Mouse (Mus musculus): ENCODE results near the gene Zfp142.
A peak's percentile ranks its signal among the peaks of the same experiment; 100 is the strongest.

The Zfp142 gene

DNA sequence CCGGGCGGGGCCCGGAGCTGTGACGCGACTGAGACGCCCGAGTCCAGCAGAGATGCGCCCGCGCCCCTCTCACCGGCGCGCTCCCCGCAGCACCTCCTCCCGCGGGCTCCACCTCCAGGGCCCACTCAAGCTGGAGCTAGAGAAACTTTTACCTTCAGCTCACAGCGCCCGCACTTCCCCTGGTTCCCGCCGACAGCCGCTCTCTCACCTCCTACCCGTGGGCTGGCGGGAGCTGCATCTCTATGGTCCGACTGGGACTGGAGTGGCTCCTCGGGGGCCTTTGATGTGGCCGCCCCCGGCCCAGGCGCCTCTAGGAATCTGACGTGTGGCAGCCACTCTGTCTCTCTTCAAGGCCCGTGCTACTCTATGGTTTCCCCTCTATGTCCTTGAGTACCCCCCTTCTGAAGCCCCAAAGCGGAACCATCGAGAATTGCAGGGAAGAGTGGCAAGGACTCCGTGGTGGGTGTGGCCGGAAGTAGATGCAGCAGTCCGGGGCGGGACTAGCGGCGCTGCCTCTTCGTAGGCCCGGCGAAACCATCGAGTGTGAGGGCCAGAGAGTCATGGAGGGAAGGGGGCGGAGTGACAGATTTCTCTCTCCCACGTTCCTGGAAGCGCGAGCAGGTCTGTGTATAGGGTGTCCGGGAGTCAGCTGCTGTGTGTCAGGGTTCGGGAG, at the start of gene Zfp142, which contains the start of gene Bcs1l:
Gene Zfp142 (minus strand): TSS at position 474 of the 673 bp plus-strand sequence.
Gene Bcs1l (plus strand): TSS at position 517 of the 673 bp plus-strand sequence.
- DNase-seq = peak; percentile 98

DNA sequence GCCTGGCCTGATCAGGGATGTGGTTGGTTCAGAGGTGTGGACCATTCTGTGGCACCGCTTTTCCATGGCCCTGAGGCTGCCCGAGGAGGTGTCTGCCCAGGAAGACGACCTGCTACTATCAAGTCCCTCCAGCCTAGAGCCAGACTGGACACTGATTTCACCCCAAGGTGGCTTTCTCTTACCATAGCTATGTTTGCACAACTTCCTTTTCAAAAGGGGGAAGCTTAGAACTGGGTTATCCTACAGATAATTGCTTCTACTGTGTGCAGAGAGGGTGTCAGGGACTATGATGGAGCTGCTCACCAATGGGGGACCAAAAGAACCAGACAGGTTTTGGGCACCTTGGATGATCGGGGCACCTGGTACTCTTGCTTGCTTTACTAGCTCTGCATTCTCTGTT, 44.7 kb upstream of the Zfp142 start:
- no peak for DNase-seq

DNA sequence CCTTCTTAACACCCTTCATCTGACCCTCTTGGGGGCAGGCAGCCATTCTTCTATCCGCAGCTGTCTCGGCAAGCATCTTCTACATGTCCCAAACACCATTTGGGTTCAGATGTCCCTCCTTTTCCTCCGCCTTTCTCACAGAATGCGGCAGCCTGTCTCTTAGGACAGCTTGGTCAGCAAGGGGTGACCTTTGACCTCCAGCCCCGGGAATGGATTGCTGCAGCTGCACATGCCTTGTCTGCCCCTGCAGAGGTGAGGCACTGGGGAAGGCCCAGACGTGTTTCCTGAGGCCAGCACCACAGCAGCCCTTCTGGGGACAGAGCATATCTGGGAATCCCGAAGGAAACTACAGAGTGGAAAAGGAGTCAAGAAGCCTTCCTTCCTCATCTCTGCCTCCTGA, 40.0 kb upstream of the Zfp142 start:
- no peak for DNase-seq

DNA sequence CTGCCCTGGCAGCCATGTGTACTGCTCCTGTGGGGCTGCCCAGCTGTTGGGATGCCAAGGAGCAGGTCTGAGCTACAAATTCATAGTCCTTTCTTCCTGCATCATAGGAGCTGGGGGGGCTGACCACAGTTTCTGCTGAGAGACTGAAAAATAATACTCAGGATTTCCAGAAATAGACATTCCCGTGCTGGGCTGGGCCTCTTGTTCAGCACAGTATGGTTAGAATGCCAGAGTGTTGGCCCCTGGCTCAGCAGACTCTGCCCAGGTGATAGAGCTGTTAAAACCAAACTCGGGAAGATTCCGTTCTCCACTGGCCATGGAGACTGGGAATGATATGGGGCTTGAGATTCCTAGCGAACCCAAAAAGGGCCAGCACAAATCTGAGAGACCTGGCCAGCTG, 38.0 kb upstream of the Zfp142 start:
- DNase-seq = no peak

DNA sequence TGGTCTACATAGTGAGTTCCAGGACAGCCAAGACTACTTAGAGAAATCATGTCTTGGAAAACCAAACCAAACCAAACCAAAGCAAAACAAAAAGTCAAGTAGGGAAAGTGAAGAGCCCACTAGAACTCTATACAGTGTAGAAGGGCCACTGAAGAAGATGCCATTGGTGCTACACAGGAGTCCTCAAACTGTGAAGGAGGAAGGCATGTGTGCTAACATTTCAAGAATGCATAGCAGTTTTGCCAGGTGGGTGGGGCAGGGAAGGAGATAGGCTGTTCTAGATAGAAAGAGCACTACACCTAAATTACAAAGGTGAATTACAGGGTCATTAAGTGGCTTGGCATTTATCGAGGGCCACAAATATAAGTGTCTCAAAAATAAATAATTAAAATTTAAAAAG, 36.1 kb upstream of the Zfp142 start:
- no peak for DNase-seq

DNA sequence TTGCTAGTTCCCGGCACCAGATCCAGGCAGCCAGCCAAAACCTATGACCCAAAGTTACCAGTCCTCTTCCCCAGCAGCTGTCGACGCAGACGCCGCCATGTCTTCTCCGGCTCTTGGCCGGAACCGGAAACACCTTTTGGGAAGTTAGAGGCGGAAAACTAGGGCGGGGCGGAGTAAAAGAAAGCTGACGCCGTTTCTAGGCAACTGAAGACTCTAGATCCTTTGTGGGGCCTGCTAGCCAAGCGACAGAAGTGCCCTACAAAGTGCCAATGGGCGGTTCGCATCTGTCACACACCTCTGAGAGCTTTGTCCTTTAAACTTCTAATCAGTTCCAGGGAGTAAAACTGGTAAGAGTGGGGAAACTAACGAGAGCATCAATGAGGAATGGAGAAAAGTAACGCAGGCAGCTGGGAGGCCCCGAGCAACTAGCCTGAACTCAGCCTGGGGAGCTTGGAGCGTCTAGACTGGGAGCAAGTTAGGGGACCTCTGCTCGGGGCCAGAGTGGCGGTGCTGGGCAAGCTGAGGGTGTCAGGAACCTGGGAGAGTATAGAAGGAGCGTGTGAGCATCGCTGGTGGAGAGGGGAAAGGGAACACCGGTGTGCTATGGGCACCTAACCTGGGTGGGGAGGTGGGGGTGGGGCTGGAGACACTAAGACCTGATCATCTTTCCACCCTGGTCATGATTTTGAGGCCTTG, 13.4 kb upstream of the Zfp142 start, which contains the start of the genes Rnf25 and Stk36:
Gene Rnf25 (minus strand): TSS at position 131 of the 696 bp plus-strand sequence.
Gene Stk36 (plus strand): TSS at position 179 of the 696 bp plus-strand sequence.
- peak; percentile 87 for DNase-seq

DNA sequence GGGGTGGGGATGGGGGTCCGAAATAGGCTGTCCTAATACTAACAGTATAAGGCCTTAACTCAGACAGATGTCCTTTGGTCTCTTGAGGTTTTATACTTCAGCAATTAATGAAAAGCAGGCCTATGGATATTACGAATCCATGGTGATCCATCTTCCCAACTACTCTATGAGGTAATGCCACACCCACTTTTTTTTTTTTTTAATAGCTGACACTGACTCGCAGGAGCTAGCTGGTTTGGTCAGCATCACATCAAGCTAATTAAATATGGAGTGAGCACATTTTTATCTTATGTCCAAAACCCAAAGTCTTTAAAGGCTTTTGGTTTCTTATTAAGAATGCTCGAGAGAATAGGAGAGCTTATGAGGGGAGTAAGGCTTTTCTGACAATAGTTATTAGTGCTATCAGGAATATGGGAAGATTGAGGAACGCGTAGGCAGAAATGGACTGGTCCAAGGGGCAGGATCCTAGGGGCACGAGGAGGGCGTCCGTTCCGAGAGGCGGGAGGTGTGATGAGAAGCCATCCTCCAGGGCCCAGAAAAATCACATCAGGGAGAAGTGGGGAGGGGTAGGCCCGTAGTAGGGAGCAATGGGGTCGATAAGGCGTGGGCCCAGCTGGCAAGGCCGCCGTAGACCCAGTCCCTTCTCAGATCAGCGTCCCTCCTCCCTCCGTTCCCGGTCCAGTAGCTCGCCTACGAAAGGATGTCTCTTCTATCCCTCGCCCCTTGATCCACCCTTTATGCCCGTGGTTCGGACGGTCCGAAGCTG, 12.6 kb upstream of the Zfp142 start:
- DNase-seq = no peak

DNA sequence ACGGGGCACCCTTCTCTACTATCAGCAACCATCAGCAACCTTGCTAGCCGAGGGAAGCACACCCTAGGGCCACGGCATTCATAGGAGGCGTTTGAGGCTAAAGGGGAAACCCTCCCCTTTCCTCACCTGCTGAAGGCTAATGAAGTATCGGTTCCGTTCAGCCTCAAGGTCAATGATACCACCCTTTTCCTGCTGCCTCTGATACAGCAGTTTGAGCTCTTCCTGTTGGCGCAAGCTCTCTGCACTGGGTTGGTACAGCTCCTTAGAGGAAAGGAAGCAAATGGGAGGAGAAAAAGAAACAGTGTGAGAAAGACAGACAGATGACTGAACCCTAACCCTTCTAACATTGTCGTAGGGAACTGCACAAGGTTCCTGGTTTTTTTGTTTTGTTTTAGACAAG, 6.4 kb upstream of the Zfp142 start:
- no peak for DNase-seq

DNA sequence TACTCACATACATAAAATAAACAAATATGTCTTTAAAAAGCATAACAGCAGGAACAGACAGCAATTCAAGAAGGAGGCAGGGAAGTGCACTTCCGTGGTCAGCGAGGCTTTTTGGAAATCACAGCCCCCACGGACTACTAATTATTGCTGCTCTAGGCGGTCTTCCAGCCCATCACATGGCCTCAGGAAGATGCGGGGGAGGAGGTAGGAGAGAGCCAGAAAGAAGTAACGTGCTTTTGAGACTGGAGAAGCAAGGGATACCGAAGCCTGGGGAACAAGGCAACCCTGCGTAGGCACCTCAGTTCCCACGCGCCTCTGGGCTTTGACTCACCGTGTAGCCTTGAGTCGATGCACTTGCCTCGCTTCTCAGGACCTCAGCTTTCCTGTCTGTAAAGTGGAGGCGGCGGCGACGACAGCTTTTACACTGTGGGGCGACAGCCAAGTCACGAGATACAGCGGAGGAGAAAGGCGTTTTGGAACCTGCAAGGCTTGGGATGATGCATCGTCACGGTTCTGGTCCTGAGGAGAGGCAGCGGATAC, 743 bp downstream of the Zfp142 start:
- DNase-seq = peak; percentile 84

DNA sequence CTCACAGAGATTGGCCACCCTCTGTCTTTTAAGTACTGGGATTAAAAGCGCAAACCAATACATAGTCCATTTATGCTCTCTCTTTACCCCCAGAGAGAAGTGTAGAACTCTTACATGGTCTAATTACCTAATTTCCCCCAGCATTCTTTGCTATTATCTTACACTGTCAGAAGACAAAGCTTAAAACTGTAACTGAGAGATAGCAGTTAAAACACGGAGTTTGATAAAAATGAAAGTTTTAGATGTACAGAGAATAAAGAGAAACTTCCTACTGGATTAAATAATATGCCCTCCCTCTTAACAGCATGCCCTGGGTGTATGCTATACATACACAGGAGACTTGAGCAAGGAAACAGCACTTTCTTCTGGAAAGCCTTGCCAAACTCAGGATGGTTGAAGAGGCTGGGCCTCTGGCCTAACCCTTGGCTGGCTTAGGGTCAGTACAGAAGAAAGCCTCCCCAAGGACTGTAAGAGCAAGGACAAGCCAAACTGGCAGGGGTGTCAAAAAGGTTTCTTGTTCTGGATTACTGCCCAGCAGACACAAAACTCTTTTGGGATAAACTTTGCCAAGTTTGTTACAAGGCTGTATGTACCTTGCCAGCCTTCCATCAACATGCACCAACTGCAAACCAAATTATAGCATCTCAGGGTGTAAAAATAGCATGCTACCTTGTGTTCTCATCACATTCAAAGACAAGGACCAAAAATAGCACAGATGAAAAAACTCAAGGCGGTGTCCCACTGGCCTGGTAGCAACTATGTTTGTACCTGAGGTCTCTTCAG, 3.2 kb downstream of the Zfp142 start:
- no peak for DNase-seq

DNA sequence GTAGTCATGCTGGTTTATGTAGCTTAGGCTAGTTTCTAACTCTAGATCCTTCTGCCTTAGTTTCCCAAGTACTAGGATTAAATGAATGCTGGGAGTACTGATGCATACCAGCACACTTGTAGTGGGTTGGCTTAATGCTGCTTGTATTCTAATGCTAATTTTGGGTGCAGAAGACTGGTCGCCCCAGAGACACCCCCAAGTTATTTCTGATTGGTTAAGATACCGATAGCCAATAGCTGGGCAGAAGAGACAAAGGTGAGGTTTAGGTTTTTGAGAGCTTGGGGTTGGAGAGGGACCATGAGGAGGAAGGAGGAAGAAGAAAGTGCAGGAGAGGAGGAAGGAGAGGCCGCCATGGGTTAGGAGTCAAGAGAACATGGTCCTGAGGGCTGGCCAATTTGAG, 5.4 kb downstream of the Zfp142 start:
- no peak for DNase-seq

DNA sequence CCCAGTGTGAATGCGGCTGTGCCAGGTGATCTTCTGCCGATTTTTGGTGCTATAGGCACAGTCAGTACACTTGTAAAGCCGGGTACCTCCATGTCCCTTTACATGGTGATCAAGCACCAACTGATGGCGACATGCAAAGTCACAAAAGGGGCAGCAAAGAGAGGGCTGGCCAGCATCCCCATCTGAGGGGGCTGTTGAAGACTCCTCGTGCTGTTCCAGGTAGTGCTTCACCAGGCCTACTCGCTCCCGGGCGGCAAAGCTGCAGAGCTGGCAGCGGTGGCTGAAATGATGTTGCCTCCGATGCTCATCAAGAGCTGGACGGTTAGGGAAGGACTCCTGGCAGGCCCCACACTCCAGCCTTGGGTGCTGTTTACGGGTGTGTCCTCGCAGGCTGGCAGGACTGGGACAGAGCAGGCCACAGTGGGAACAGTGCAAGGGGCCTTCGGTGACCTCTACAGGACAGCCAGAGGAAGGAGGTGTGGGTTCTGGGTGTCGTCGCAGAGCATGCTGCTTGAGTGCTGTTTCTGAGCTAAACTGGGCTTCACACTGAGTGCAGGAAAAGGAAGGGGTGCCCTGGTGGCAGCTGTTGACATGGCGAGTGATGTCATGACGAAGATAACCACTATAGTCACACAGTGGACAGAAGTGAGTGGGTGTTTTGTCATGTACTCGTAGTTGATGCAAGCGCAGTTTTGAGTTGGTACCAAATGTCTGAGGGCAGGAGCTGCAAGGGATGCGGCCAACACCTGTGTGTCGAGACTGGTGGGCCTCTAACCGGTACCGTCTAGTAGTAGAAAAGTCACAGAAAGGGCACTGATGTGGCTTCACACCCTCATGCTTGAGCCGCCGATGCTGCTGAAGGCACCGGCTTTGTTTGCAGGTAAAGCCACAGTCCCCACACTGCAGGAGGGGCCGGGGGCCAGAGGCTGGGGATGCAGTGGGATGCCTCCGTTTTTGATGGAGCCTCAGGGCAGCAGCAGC, 18.0 kb downstream of the Zfp142 start:
- no peak for DNase-seq

DNA sequence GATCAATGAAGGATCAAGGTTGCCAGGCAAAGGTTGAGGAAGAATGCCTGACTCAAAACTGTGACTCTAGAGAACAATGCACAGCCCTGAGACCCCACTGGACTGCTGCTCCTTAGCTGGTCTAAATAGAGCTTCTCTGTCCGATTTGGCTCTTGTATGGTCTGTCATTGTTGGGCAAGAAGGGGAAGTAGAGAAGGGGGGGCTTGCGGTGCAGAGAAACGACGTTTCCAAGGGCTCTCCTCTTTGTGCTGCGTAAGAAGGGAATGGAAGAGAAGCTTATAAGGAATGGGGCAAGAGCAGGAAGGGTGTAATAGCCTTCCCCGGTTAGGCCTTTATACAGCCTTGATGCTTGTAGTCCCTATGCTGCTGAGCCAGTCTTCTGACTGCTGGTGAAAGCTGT, 22.2 kb downstream of the Zfp142 start:
- DNase-seq = no peak

DNA sequence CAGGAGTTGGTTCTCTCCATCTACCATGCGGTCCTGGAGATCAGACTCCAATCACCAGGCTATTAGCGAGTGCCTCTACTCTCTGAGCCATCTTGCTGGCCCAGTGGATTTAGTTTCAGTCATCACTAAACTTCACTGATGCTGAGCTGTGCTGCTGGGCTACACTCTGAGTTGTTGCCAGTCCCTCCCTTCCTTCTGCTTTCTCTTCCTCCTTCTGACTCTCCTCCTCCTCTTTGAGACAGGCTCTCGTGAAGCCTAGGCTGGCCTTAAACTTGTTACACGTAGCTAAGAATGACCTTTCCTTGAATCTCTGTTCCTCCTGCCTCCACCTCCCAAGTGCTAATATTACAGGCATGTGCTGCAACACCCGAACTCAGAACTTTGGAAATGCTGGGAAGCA, 29.0 kb downstream of the Zfp142 start:
- DNase-seq = no peak

DNA sequence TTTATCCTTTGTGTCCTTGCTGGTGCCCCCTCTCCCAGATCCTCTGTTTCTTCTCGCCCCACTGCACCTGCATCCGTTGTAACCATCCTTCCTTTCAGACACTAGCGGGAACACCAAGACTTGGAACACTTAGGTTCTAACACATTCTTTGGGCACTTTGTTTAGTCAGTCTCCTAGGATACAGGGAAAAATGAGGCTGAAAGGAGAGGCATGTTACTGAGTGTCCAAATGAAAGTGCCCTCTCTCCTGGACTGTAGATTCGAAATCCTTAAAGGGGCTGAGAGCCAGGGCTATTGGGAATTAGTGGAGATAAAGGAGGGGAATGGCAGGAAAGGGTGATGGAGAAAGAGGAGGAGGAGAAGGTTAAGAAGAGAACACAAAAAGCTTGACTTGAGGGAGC, 43.9 kb downstream of the Zfp142 start, which contains the start of gene Usp37:
Gene Usp37 (minus strand): TSS at position 101 of the 400 bp plus-strand sequence.
- DNase-seq = no peak

DNA sequence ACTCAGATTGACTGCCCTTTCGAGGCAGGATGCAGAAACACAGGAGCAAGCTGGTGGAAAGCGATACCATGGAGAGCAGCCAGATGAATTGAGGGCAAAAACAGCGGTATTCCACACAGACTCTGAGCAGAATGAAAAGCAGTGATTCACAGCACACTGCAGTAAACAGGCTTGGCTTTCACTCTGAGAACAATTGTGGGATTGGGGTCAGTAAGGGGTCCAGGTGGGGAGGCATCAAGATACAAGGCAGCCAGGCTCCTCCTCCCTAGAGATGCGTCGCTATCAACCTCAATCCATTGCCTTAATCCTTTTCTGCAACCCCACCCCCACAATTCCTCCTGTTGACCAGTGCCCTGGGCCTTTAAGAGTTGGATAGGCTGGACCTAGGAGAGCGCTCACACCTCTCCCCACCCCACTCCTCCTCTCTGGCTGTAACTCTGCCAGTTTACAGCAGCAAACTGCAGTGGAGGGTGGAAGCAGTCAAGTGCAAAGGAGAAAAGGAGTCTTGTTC, 45.5 kb downstream of the Zfp142 start, which contains the start of gene Plcd4:
Gene Plcd4 (plus strand): TSS at position 438 of the 511 bp plus-strand sequence.
- DNase-seq = peak; percentile 19

DNA sequence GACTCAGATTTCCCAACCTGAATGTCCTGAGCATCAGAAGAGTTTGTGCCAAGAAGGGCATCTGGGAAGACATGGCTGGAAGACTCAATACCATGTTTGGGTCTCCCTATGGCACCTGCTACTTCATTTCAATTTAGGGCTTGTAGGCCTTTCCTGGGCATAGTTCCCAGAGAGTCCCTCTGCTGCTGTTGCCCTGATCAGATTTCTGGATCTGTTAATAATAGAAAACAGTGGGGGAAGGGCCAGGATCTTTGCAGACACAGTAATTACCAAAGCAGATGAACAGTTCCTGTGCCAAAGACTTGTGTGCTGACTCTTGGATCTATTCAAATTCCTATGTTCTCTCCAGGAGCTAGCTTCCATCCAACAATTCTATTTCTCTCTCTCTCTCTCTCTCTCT, 49.4 kb downstream of the Zfp142 start:
- no peak for DNase-seq

DNA sequence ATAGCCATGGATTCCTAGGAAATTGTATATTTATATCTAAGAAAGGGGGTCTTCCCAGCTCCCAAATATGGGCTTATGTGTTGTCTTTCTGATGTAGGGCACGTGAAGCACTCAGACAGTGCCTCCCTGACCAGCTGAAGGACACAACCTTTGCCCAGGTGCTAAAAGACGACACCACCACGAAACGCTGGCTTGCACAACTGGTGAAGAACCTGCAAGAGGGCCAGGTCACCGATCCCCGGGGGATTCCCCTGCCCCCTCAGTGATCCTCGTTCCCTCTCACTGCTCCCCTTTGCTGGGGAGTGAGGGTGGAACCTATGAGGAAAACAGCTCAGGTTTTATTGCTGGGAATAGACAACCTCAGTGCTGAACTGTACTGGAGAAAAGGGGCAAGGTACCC, 59.5 kb downstream of the Zfp142 start:
- DNase-seq = no peak

DNA sequence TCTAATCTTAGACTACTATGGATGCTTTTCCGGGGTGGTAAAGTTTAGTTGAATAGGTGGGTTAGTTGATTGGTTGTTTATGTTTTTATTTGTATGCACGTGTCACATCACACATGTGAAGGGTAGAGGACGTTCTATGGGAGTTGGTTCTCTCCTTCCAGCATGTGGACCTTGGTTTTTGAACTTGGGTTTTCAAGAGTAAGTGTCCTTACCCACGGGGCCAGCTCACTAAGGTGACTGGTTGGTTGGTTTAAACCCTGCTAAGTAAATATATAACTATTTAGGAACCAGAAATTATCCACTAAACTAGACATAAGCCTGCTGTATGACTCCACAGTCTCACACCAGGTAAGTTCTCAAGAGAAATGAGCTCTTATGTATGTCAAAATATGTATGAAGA, 63.3 kb downstream of the Zfp142 start:
- no peak for DNase-seq

DNA sequence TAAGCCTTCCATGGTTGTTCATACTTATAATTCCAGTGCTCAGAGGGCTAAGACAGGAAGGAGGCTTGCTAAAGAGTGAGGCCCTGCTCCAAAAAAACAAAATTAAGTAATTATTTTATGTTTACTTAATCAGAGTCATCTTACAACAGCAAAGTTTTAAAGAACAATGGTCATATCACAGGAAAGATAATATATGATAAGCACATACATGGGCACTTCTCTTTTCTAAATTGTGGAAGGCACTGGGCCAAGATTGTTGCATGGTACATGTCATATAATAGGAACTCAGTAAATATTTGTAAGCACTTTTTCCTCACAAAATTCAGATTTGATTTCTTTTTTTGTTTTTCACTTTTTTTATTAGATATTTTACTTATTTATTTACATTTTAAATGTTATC, 68.2 kb downstream of the Zfp142 start:
- no peak for DNase-seq
